Mouse (Mus musculus) heart, adult 2 months (tissue): ENCODE results near the gene Abt1.

Experiments
- CTCF ChIP-seq: fragments of 200-600 bp; IDR thresholded peaks from 2 replicates; pipeline ENCODE4 v1.8.1; 2022; ENCODE audit warnings: antibody characterized with exemption, mild to moderate bottlenecking, moderate library complexity
- EP300 ChIP-seq: fragments of 200-500 bp; IDR thresholded peaks from 2 replicates; pipeline ENCODE4 v1.6.1; 2011; ENCODE audit warnings: low read depth, low read length, control low read depth; ENCODE audit not compliant: insufficient read depth
- POLR2A ChIP-seq: fragments of 200-500 bp; IDR thresholded peaks from 2 replicates; pipeline ENCODE4 v1.6.1; 2011; ENCODE audit warnings: mild to moderate bottlenecking, low read depth, low read length, control low read depth; ENCODE audit not compliant: insufficient read depth

DNA sequence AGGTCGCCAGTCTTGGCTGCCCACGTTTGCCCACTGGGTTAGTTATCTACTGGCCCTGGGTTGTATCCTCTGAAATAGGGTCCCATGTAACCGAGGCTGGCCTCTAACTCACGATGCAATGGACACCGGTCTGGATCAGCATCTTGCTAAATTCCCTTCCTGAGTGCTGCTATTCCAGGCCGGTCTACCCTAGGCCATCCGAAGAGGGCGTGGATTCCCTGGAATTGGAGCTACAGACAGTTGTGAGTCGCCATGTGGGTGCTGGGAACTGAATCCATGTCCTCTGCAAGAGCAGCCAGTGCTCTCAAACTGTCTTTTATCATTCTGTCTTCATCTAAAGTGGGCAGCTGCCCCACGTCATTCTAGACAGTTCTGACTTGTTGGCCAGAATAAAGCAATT lies 16.2 kb upstream of the Abt1 start:
- TF ChIP-seq CTCF (no peak), POLR2A (no peak), EP300 (no peak)
